Mouse (Mus musculus) thymus, adult 2 months (tissue): Measurements from ENCODE around the gene Rorb. TPM values are rescaled to one million over a fixed set of nuclear protein-coding genes. Genes with fewer than 3 reads are reported as not detected.

Source experiments
- DNase-seq: peaks from one replicate; pipeline ENCODE4 v3.0.0; 2021
- H3K27ac ChIP-seq: fragments of 200-500 bp; 2 replicates; pipeline ENCODE4 v1.5.1; 2012; ENCODE audit warnings: low read length, control low read depth; ENCODE audit not compliant: control insufficient read depth, insufficient read depth
- H3K27me3 ChIP-seq: fragments of 200-500 bp; 2 replicates; pipeline ENCODE4 v1.6.1; 2012; ENCODE audit warnings: mild to moderate bottlenecking, low read length, moderate library complexity, mixed read lengths; ENCODE audit not compliant: control insufficient read depth, insufficient read depth
- H3K36me3 ChIP-seq: fragments of 200-500 bp; 2 replicates; pipeline ENCODE4 v1.6.1; 2012; ENCODE audit warnings: mild to moderate bottlenecking, low read length, moderate library complexity; ENCODE audit not compliant: control insufficient read depth, insufficient read depth
- H3K4me1 ChIP-seq: fragments of 200-500 bp; replicated peaks from 2 replicates; pipeline ENCODE4 v1.6.1; 2012; ENCODE audit warnings: low read length; ENCODE audit not compliant: control insufficient read depth, insufficient read depth
- H3K4me3 ChIP-seq: fragments of 200-500 bp; 2 replicates; pipeline ENCODE4 v1.5.1; 2012; ENCODE audit warnings: mild to moderate bottlenecking, low read length, control low read depth, moderate library complexity; ENCODE audit not compliant: control insufficient read depth, insufficient read depth
- CTCF ChIP-seq: fragments of 200-500 bp; IDR thresholded peaks from 2 replicates; pipeline ENCODE4 v1.5.1; 2012; ENCODE audit warnings: mild to moderate bottlenecking, control low read depth, low read length, moderate library complexity, borderline replicate concordance; ENCODE audit not compliant: control insufficient read depth, poor library complexity, insufficient read depth; ENCODE audit errors: extremely low read depth
- POLR2A ChIP-seq: fragments of 200-500 bp; IDR thresholded peaks from 2 replicates; pipeline ENCODE4 v1.6.1; 2012; ENCODE audit warnings: mild to moderate bottlenecking, low read length, control low read depth, moderate library complexity; ENCODE audit not compliant: control insufficient read depth, poor library complexity, insufficient read depth; ENCODE audit errors: extremely low read depth
- WGBS: fragments of 180-500 bp; shearing (Covaris S2); methylation state at CpG from one replicate; pipeline ENCODE4 v1.1.7; 2018; 5-methylcytosine and 5-hydroxymethylcytosine counted together
- polyA plus RNA-seq: library from polyadenylated mRNA; depleted of rRNA; stranded (reverse); fragments of >200 nt; gene quantifications from 2 replicates; pipeline ENCODE4 v1.2.3, GENCODE M21; 2012

Rorb gene
- polyA plus RNA-seq, 1 experiment: 0.04 TPM

GRCm38 (mm10) chr19:18945265-18945664, 165.7 kb downstream of the Rorb start:
- Histone ChIP-seq H3K27ac (no peak overlapping the region), H3K4me1 (no peaks in the 10 kb centered on the region), H3K27me3 (no peaks in the 10 kb centered on the region), H3K36me3 (no peaks in the 10 kb centered on the region), H3K4me3 (no peak overlapping the region)
- TF ChIP-seq POLR2A (no peak), CTCF (no peak)
- no peak for DNase-seq
- 91% methylated on average over 3 of the region's 3 CpGs for WGBS

- WGBS: 85% methylated on average over 6 of the region's 6 CpGs
- DNase-seq: no peak
- TF ChIP-seq POLR2A: no peak
- TF ChIP-seq CTCF: no peak
- no peaks in the 10 kb centered on the region for H3K36me3 ChIP-seq
- no peaks in the 10 kb centered on the region for H3K4me1 ChIP-seq
- no peak overlapping the region for H3K27ac ChIP-seq
- no peak overlapping the region for H3K4me3 ChIP-seq
- H3K27me3 ChIP-seq: no peaks in the 10 kb centered on the region
These were observed 169.6 kb downstream of the Rorb start for GRCm38 (mm10) chr19:18941391-18941790.

- TF ChIP-seq CTCF (no peak), POLR2A (no peak)
These were observed 199.1 kb downstream of the Rorb start for GRCm38 (mm10) chr19:18911755-18912340.

GRCm38 (mm10) chr19:18909641-18910040, 201.4 kb downstream of the Rorb start:
- H3K4me3 ChIP-seq: no peak overlapping the region
- WGBS: 82% methylated on average over 3 of the region's 3 CpGs
- H3K27me3 ChIP-seq: no peaks in the 10 kb centered on the region
- no peak for DNase-seq
- TF ChIP-seq POLR2A: no peak
- TF ChIP-seq CTCF: no peak
- H3K27ac ChIP-seq: no peak overlapping the region
- H3K4me1 ChIP-seq: no peaks in the 10 kb centered on the region
- H3K36me3 ChIP-seq: no peaks in the 10 kb centered on the region

More at GRCm38 (mm10) chr19:18911755-18912340, 199.1 kb downstream of the Rorb start:
- DNase-seq: no peak
- H3K4me3 ChIP-seq: no peak overlapping the region
- H3K4me1 ChIP-seq: no peaks in the 10 kb centered on the region
- no peaks in the 10 kb centered on the region for H3K36me3 ChIP-seq
- H3K27ac ChIP-seq: no peak overlapping the region
- no peaks in the 10 kb centered on the region for H3K27me3 ChIP-seq

- TF ChIP-seq CTCF (no peak), POLR2A (no peak)
- 49% methylated on average over 3 of the region's 3 CpGs for WGBS
- H3K4me3 ChIP-seq: no peak overlapping the region
- no peaks in the 10 kb centered on the region for H3K36me3 ChIP-seq
- DNase-seq: no peak
- no peaks in the 10 kb centered on the region for H3K27me3 ChIP-seq
- H3K4me1 ChIP-seq: no peaks in the 10 kb centered on the region
- no peak overlapping the region for H3K27ac ChIP-seq
These were observed 205.5 kb downstream of the Rorb start for GRCm38 (mm10) chr19:18905511-18905910.

GRCm38 (mm10) chr19:18902694-18903067, 208.3 kb downstream of the Rorb start:
- Histone ChIP-seq H3K4me1 (no peaks in the 10 kb centered on the region), H3K27ac (no peak overlapping the region), H3K27me3 (no peaks in the 10 kb centered on the region), H3K4me3 (no peak overlapping the region), H3K36me3 (no peaks in the 10 kb centered on the region)
- DNase-seq: no peak
- TF ChIP-seq CTCF (no peak), POLR2A (no peak)
- WGBS: 89% methylated on average over 6 of the region's 6 CpGs
